Mouse (Mus musculus) lung, embryonic 14.5 days (tissue): Measurements from ENCODE around the gene Galntl5. TPM values are rescaled to one million over a fixed set of nuclear protein-coding genes. Genes with fewer than 3 reads are reported as not detected.

Experiments used
- ATAC-seq: fragments of 200-750 bp; cut with Nextera tagmentation; 2 replicates; pipeline ENCODE4 v1.8.0; 2017; ENCODE audit warnings: mild to moderate bottlenecking, moderate TSS enrichment, moderate library complexity; ENCODE audit not compliant: insufficient read depth
- DNase-seq: peaks from one replicate; pipeline ENCODE4 v3.0.0-alpha.2; 2015
- H3K27ac ChIP-seq: fragments of 300-500 bp; sonication (generic); 2 replicates; pipeline ENCODE4 v1.5.1; 2014; ENCODE audit warnings: low read depth, mild to moderate bottlenecking, moderate library complexity
- H3K27me3 ChIP-seq: fragments of 300-500 bp; sonication (generic); 2 replicates; pipeline ENCODE4 v1.6.1; 2014; ENCODE audit warnings: low read length, control low read depth; ENCODE audit not compliant: insufficient read depth
- H3K36me3 ChIP-seq: fragments of 300-500 bp; sonication (generic); 2 replicates; pipeline ENCODE4 v1.6.1; 2014; ENCODE audit warnings: control low read depth; ENCODE audit not compliant: insufficient read depth
- H3K4me1 ChIP-seq: fragments of 300-500 bp; sonication (generic); 2 replicates; pipeline ENCODE4 v1.6.1; 2014; ENCODE audit warnings: antibody characterized with exemption, control low read depth; ENCODE audit not compliant: insufficient read depth
- H3K4me2 ChIP-seq: fragments of 300-500 bp; sonication (generic); 2 replicates; pipeline ENCODE4 v1.6.1; 2014; ENCODE audit warnings: mild to moderate bottlenecking
- H3K4me3 ChIP-seq: fragments of 300-500 bp; sonication (generic); 2 replicates; pipeline ENCODE4 v1.5.1; 2014; ENCODE audit warnings: low read depth, low read length
- H3K9ac ChIP-seq: fragments of 300-500 bp; sonication (generic); 2 replicates; pipeline ENCODE4 v1.6.1; 2014
- H3K9me3 ChIP-seq: fragments of 300-500 bp; sonication (generic); 2 replicates; pipeline ENCODE4 v1.6.1; 2016; ENCODE audit warnings: low read depth, low read length, control low read depth
- CTCF ChIP-seq: IDR thresholded peaks from 2 replicates; pipeline ENCODE4 v1.5.1; 2016; ENCODE audit warnings: antibody characterized with exemption, low read depth
- WGBS: fragments of 180-500 bp; shearing (Covaris S2); extraction: QIAGEN DNeasy Blood & Tissue Kit; methylation state at CpG from one replicate; pipeline ENCODE4 v1.1.7; 2014; 5-methylcytosine and 5-hydroxymethylcytosine counted together
- polyA plus RNA-seq: library from polyadenylated mRNA; unstranded; fragments of >200 nt; fragmentation: Nextera tagmentation; extraction: Ambion mirVana; gene quantifications from 2 replicates; pipeline ENCODE4 v1.2.1, GENCODE M21; 2014

Galntl5 gene
- polyA plus RNA-seq, 1 experiment from 2014 or later, result not detected

GRCm38 (mm10) chr5:25247036-25247435 is 65.8 kb downstream of the Galntl5 start:
- H3K9me3 ChIP-seq, result no peaks in the 10 kb centered on the region
- no peak for DNase-seq
- H3K36me3 ChIP-seq, result peaks cover 19% of the 10 kb centered on the region
- WGBS, result 66% methylated on average over 3 of the region's 3 CpGs
- H3K27me3 ChIP-seq, result no peaks in the 10 kb centered on the region
- no peak overlapping the region for H3K9ac ChIP-seq
- H3K4me1 ChIP-seq, result no peaks in the 10 kb centered on the region
- no peak overlapping the region for H3K4me3 ChIP-seq
- no peak overlapping the region for H3K27ac ChIP-seq
- no peak for ATAC-seq
- no peak for TF ChIP-seq CTCF
- no peak overlapping the region for H3K4me2 ChIP-seq

- Histone ChIP-seq H3K9ac (no peak overlapping the region), H3K9me3 (no peaks in the 10 kb centered on the region), H3K4me2 (no peak overlapping the region), H3K27ac (no peak overlapping the region), H3K27me3 (no peaks in the 10 kb centered on the region), H3K4me3 (no peak overlapping the region), H3K36me3 (peaks cover 58% of the 10 kb centered on the region), H3K4me1 (no peaks in the 10 kb centered on the region)
- 54% methylated on average over 2 of the region's 2 CpGs for WGBS
- DNase-seq (peak; percentile 25), ATAC-seq (no peak)
- TF ChIP-seq CTCF, result no peak
These were observed 71.2 kb downstream of the Galntl5 start for GRCm38 (mm10) chr5:25252423-25252822.

- Histone ChIP-seq H3K4me3 (no peak overlapping the region), H3K27ac (no peak overlapping the region), H3K36me3 (peaks cover 64% of the 10 kb centered on the region), H3K9me3 (no peaks in the 10 kb centered on the region), H3K27me3 (no peaks in the 10 kb centered on the region), H3K4me1 (no peaks in the 10 kb centered on the region), H3K4me2 (no peak overlapping the region), H3K9ac (no peak overlapping the region)
- TF ChIP-seq CTCF, result no peak
- WGBS, result 77% methylated on average over 8 of the region's 8 CpGs
- DNase-seq (no peak), ATAC-seq (no peak)
These were observed 71.7 kb downstream of the Galntl5 start for GRCm38 (mm10) chr5:25252825-25253544.

GRCm38 (mm10) chr5:25254491-25254890 is 73.2 kb downstream of the Galntl5 start:
- Histone ChIP-seq H3K9me3 (no peaks in the 10 kb centered on the region), H3K4me2 (no peak overlapping the region), H3K36me3 (peaks cover 76% of the 10 kb centered on the region), H3K27me3 (no peaks in the 10 kb centered on the region), H3K4me3 (no peak overlapping the region), H3K4me1 (no peaks in the 10 kb centered on the region), H3K9ac (no peak overlapping the region), H3K27ac (no peak overlapping the region)
- no peak for DNase-seq
- no peak for ATAC-seq
- 89% methylated on average over 4 of the region's 4 CpGs for WGBS
- no peak for TF ChIP-seq CTCF

GRCm38 (mm10) chr5:25256686-25257085 is 75.4 kb downstream of the Galntl5 start:
- Histone ChIP-seq H3K4me2 (no peak overlapping the region), H3K36me3 (peaks cover 71% of the 10 kb centered on the region)
- 84% methylated on average over 2 of the region's 2 CpGs for WGBS

GRCm38 (mm10) chr5:25261452-25261851 is 80.2 kb downstream of the Galntl5 start:
- Histone ChIP-seq H3K27me3 (no peaks in the 10 kb centered on the region), H3K4me2 (no peak overlapping the region), H3K36me3 (peaks cover 73% of the 10 kb centered on the region), H3K27ac (no peak overlapping the region), H3K9me3 (no peaks in the 10 kb centered on the region), H3K9ac (no peak overlapping the region), H3K4me1 (no peaks in the 10 kb centered on the region), H3K4me3 (no peak overlapping the region)
- TF ChIP-seq CTCF, result no peak
- 81% methylated on average over 6 of the region's 6 CpGs for WGBS
- ATAC-seq, result no peak
- no peak for DNase-seq

More at GRCm38 (mm10) chr5:25256686-25257085, 75.4 kb downstream of the Galntl5 start:
- Histone ChIP-seq H3K9ac (no peak overlapping the region), H3K4me3 (no peak overlapping the region), H3K27ac (no peak overlapping the region), H3K4me1 (no peaks in the 10 kb centered on the region), H3K27me3 (no peaks in the 10 kb centered on the region), H3K9me3 (no peaks in the 10 kb centered on the region)
- DNase-seq (no peak), ATAC-seq (no peak)
- no peak for TF ChIP-seq CTCF

- Histone ChIP-seq H3K27me3 (no peaks in the 10 kb centered on the region), H3K27ac (no peak overlapping the region), H3K4me1 (no peaks in the 10 kb centered on the region), H3K36me3 (peaks cover 73% of the 10 kb centered on the region), H3K4me3 (no peak overlapping the region), H3K9me3 (no peaks in the 10 kb centered on the region), H3K9ac (no peak overlapping the region), H3K4me2 (no peak overlapping the region)
- no peak for TF ChIP-seq CTCF
- ATAC-seq (no peak), DNase-seq (no peak)
- WGBS, result 76% methylated on average over 7 of the region's 7 CpGs
These were observed 81.0 kb downstream of the Galntl5 start for GRCm38 (mm10) chr5:25262266-25262665.
